Mouse (Mus musculus) cerebral cortex, adult 2 months (tissue): ENCODE results near the gene Golt1b.

ENCODE experiments used
- WGBS: fragments of 180-500 bp; shearing (Covaris S2); methylation state at CpG from one replicate; pipeline ENCODE4 v1.1.7; 2018; 5-methylcytosine and 5-hydroxymethylcytosine counted together

Golt1b gene

DNA sequence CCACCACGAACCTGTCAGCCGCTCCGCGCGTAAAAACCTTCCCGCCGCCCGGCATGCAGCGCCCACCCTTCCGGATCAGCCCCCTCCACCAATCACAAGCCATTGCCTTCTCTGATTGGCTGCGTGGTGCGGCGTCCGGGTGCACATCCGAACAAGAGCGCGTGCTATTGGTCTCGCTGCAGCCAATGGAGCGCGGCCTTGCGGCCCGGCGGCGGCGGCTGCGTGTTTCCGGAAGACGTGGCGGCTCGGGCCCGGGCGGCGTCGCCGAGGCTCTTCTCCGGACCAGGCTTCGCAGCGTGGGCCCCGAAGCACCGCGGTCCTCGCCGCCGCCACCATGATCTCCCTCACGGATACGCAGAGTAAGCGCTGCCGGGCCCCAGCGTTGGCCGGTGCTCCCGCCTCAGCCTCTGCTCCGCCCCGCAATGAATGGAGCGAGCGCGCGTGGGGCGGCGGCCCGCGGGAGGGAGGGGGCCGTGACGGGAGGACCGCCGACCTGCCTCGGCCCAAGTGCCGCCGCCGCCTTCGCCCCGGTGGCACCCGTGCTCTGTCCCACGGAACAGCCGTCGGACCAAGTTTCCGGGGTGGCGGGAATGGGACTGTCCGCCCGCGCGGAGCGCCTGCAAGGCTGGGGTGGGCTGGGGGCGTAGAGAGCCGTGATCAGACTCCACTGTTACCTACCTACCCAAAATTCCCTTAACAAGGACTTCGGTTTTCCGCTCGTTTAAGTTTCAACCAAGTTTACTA is at the start of gene Golt1b, which contains the start of gene Recql:
Gene Golt1b, plus strand, starts transcription at position 211 of the 744 bp plus-strand sequence.
Gene Recql, minus strand, starts transcription at position 77 of the 744 bp plus-strand sequence.
- under 1% methylated on average over 86 of the region's 87 CpGs for WGBS

- WGBS, result 49% methylated on average over 2 of the region's 2 CpGs
Measured at GRCm38 (mm10) chr6:142338961-142339360, 48.1 kb upstream of the Golt1b start.

- WGBS, result 49% methylated on average over 2 of the region's 2 CpGs
Measured at GRCm38 (mm10) chr6:142339576-142339975, 47.4 kb upstream of the Golt1b start.

GRCm38 (mm10) chr6:142343561-142343960 is 43.5 kb upstream of the Golt1b start:
- 72% methylated on average over 2 of the region's 2 CpGs for WGBS

- WGBS, result under 1% methylated on average over 48 of the region's 48 CpGs
Measured at GRCm38 (mm10) chr6:142345440-142346038, 41.5 kb upstream of the Golt1b start, which contains the start of gene Pyroxd1. Gene Pyroxd1, plus strand, starts transcription at chr6:142345654.

GRCm38 (mm10) chr6:142346181-142347110 is 40.6 kb upstream of the Golt1b start:
- 45% methylated on average over 12 of the region's 12 CpGs for WGBS

DNA sequence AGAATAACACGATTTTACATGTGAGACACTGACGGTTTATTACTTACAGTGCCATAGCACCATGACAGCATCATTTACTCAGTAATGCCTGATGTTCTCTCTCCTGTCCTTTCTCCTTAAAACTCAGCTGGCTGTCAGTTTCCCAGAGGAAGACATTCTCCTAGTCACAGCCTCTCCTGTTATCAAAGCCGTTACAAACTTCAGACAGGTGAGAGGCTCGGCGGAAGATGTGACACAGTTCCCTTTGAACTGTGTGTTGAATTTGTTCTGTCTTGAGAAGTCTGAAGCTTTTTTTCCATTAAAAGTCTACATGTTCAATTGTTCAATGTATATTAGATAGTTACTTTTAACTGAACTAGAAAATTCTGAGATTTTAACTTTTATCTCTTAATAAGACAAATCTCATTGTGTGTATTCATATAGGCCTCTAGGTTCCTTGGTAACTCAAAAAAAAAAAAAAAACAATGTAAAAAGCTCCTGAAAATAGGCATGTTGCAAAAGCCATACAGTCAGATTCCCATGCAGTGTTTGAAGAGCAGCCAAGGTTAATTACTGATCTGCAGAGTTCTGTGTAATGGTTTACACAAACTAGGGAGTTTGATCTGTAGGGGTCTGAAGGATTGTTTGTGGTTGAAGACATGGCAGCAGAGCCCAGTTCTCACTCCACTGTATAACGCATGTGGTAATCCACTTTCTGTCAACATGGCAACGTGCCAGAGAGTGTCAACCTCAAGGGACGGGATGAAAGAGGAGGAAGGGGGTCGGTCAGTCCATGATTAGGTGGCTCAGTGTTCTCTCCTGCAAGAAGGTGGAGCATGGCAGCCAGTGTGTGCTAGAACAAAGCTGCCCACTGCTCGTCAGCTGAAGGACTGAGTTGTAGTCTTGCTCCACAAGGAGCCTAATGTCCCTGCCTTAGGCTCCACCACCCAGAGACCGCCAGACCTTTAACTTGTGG is 39.3 kb upstream of the Golt1b start:
- WGBS, result 71% methylated on average over 11 of the region's 11 CpGs

DNA sequence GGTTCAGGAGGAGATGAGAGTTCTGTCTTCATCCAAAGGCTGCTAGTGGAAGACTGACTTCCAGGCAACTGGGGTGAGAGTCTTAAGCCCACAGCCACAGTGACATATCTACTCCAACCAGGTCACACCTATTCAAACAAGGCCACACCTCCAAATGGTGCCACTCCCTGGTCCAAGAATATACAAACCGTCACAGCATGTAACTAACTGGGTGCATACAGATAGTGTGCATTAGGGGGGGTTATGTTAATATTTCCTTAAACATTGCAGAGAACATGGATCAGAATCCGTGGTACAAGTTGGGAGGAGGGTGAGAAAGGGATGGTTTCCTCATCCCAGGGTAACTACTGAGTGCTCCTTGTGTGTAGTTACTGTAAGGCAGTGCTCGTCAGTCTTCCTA is 34.9 kb upstream of the Golt1b start:
- WGBS, result 87% methylated on average over 3 of the region's 3 CpGs

DNA sequence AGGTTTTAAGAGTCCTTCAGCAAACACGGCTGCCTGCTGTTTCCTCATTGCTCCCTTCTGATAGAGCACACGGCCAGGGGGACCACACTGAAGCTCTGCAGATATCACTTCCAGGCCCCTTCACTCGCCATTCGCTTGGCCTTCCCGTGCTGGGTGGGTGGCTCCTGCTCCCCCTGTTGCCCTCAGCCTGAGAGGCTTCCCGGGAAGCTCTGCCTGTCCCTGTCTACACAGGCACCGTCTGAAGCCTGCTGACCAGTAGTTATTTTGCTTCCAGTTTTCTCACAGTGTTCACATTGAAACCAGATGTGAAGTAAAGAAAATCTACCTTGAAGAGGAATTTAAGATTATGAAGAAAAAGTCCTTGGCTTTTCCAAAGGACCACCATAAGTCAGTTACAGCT is 29.9 kb upstream of the Golt1b start:
- 78% methylated on average over 7 of the region's 7 CpGs for WGBS

GRCm38 (mm10) chr6:142362036-142362435 is 25.0 kb upstream of the Golt1b start:
- 67% methylated on average over 6 of the region's 6 CpGs for WGBS

- 52% methylated on average over 9 of the region's 9 CpGs for WGBS
Measured at GRCm38 (mm10) chr6:142363019-142363576, 23.9 kb upstream of the Golt1b start.

DNA sequence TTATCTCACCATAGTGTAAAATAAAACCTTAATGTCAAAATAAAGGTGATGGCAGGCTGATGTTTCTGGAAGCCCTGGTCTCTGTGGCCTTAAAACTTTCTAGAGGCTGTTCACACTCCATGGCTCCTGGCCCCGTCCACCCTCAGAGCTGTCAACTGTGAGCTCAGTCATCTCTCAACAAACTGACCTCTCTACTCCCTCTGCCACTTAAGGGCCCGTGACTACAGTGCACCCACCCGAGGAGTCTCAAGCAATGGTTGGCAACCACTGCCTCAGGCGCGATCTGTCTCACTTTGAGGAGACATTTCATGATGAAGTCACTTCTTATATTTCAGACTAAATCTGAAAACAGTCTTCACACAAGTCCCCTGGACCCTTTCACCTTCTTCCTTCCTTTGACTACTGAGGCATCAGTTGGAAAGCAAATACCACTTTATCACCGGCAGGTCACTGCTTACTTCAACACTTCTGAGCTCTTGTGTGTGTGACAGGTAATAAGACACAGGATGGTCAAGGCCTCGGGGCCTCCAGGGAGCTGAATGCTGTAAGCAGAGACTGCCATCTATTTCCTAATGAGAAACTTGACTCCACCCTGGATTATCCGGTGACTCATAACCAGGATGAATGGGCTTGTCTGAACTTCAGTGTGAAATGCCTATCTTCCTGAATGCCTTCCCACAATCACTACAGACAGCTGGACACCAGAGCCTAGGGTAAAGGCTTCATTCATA is 21.1 kb upstream of the Golt1b start:
- 88% methylated on average over 8 of the region's 8 CpGs for WGBS

- 91% methylated on average over 10 of the region's 10 CpGs for WGBS
Measured at GRCm38 (mm10) chr6:142366473-142367018, 20.5 kb upstream of the Golt1b start.

DNA sequence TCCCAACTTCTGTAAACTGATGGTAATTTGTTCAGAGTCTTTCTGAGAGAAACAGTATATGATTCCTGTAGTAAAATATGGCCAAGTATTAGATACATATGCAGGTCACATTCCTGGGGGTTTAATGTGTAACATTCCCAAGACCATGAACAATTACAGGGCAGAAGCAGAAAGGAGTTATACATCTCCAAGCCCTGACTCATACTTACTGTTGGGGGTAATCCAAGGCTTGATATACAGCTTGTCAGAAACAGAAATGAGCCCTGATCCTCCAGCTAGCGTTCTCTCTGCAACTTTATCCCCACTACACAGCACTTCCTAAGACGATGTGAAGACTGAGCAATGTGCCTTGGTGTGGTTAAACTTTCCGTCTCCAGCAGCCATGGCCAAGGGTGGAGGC is 19.5 kb upstream of the Golt1b start:
- 92% methylated on average over 3 of the region's 3 CpGs for WGBS

GRCm38 (mm10) chr6:142369568-142369967 is 17.5 kb upstream of the Golt1b start:
- 90% methylated on average over 3 of the region's 3 CpGs for WGBS

DNA sequence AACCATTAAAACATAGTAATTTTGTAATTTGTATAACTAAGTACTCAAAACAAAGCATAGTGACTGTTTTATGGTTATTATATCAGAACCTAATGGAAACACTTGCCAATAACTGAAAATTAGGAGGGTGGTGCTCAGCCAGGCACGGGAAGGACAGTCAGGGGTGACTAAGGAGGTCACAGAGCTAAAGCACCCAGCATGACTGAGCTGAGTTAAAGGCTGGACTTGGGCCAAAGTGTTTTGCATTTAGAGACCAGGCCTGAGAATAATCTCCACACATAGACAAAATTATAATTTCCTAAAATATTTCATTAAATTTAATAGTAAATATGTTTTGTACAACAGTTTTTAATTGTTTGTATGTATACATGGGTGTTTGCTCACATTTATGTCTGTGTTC is 9.9 kb upstream of the Golt1b start:
- WGBS, result 55% methylated on average over 1 of the region's 1 CpGs

DNA sequence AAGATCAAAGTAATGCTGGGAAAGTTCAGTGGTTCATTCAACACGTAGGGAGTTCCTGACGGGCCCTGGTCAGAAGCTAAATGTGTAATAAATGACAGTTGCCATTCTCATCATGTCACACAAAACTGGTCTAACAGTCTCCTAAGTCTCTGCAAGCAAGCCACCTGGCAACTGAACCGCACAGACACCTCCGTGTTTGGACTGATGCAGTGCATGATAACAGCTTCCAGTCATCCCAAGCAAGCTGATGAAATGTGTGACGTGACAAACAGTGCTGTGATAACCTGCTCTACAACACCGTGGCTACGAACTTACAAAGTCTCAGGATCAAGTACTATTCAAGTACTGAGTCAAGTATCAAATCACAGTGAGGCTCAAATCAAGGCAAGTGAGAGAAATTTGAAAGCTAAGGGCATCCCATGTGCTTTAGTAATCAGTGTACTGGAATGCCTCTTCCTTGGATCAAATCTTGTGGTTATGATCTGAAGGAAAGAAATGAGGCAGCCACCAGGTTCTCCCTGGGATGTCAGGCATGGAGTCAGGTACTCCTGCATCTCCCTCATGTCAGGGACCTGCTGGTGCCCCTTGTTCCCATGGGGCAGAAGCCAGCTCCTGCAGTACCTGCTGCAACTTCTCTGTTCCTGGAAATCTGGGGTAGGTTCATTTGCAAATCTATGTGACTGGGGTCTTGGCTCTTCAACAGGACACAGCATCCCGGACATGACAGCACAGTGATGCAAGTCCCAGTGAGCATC is 8.3 kb upstream of the Golt1b start:
- 95% methylated on average over 8 of the region's 8 CpGs for WGBS

DNA sequence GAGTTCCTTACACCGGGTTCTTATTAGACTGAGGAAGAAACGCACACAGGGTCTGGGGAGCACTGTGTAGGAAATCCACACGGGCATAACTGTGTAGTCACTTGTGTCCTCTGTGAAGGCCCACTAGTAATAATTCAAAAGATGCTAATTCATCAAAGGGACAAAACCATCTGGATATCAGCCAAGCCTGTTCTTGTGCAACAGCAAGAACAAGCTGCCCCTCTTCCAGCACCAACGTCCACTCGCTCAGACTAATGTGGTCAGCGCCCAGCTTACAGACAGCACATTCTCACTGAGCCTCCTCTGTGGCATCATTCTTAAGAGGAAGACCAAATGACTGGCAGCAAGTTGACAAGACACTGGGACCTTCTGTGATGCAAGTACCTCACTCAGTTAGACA is 7.1 kb upstream of the Golt1b start:
- WGBS, result 71% methylated on average over 6 of the region's 6 CpGs

DNA sequence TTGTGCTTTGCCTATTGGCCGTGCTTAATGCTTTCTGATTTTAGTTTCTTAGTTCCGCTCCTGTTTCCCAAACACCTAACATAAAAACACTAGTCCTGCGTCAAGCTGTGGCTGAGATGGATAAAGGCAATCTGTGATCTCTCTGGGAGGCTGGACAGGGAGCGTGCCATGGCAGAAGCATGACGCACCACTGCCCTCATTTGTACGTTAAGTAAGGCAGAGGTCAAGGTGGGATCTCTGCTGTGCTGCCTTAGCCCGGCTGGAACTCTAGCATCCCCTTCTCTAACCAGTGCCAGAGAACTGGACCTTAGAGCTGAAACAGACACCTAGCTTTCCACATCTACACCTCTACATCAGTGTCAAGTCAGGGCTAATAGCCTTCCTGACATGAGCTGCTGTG is 5.4 kb upstream of the Golt1b start:
- 96% methylated on average over 7 of the region's 7 CpGs for WGBS
